8 mouse cellular contexts compared by ENCODE assay signal in genomic region chr6:70911668-70912395, GRCm38 (mm10). TPM values are rescaled to one million over a fixed set of nuclear protein-coding genes. Genes with fewer than 3 reads are reported as not detected.
A peak's percentile ranks its signal among the peaks of the same experiment; 100 is the strongest.
DNase-seq lines count a peak whose midpoint lies in the region; ATAC-seq lines count a peak whose summit lies in the region.

No protein-coding gene starts in this region.

- H3K4me2 ChIP-seq in neural tube, embryonic 12.5 days (replicated peaks): peak overlapping the region; percentile 34
- H3K4me2 ChIP-seq in embryonic facial prominence, embryonic 13.5 days: peak overlapping the region; percentile 53
- peak overlapping the region; percentile 48 for H3K4me2 ChIP-seq in liver, embryonic 13.5 days
- H3K4me2 ChIP-seq in stomach, embryonic 14.5 days (replicated peaks; ENCODE audit: low read depth, low read length): peak overlapping the region; percentile 29

- no peak overlapping the region for H3K4me3 ChIP-seq in neural tube, embryonic 12.5 days
- H3K4me3 ChIP-seq in embryonic facial prominence, embryonic 13.5 days: peak overlapping the region; percentile 24
- no peak overlapping the region; the same call in 1 of the 2 replicates for H3K4me3 ChIP-seq in liver, embryonic 13.5 days (replicated peaks)
- 0 out of 2 replicates have a peak overlapping the region, but pooled peaks have one; percentile 1 for H3K4me3 ChIP-seq in stomach, embryonic 14.5 days (ENCODE audit: low read depth, low read length)

- 16% methylated on average over 20 of the region's 20 CpGs for WGBS in neural tube, embryonic 12.5 days
- WGBS in embryonic facial prominence, embryonic 13.5 days: 6% methylated on average over 20 of the region's 20 CpGs
- WGBS in liver, embryonic 13.5 days (ENCODE audit: insufficient replicate concordance): 16% methylated on average over 20 of the region's 20 CpGs
- 11% methylated on average over 20 of the region's 20 CpGs for WGBS in stomach, embryonic 14.5 days

- H3K4me1 ChIP-seq in neural tube, embryonic 12.5 days: no peaks in the 10 kb centered on the region
- H3K4me1 ChIP-seq in embryonic facial prominence, embryonic 13.5 days: peaks cover 17% of the 10 kb centered on the region
- H3K4me1 ChIP-seq in liver, embryonic 13.5 days (replicated peaks): no peaks in the 10 kb centered on the region
- no peaks in the 10 kb centered on the region for H3K4me1 ChIP-seq in stomach, embryonic 14.5 days (ENCODE audit: control insufficient read depth, insufficient read depth, low read length)

- H3K27ac ChIP-seq in neural tube, embryonic 12.5 days: no peak overlapping the region
- H3K27ac ChIP-seq in embryonic facial prominence, embryonic 13.5 days: no peak overlapping the region
- no peak overlapping the region for H3K27ac ChIP-seq in liver, embryonic 13.5 days
- H3K27ac ChIP-seq in stomach, embryonic 14.5 days (ENCODE audit: low read length): no peak overlapping the region

- no peaks in the 10 kb centered on the region for H3K9me3 ChIP-seq in neural tube, embryonic 12.5 days
- no peaks in the 10 kb centered on the region for H3K9me3 ChIP-seq in embryonic facial prominence, embryonic 13.5 days
- H3K9me3 ChIP-seq in liver, embryonic 13.5 days (replicated peaks): no peaks in the 10 kb centered on the region
- no peaks in the 10 kb centered on the region for H3K9me3 ChIP-seq in stomach, embryonic 14.5 days (ENCODE audit: control insufficient read depth, low read depth, low read length)

- no peak; the same call in 1 of the 2 replicates for ATAC-seq in neural tube, embryonic 12.5 days (ENCODE audit: low FRiP score, low read depth)
- no peak for ATAC-seq in embryonic facial prominence, embryonic 13.5 days (ENCODE audit: insufficient number of reproducible peaks, insufficient read depth, low FRiP score, low TSS enrichment, low read depth)
- ATAC-seq in liver, embryonic 13.5 days (ENCODE audit: low read depth): 0 out of 2 replicates have a peak, but pooled peaks have one; percentile 18
- no peak; the same call in 1 of the 2 replicates for ATAC-seq in stomach, embryonic 14.5 days (ENCODE audit: insufficient number of reproducible peaks, insufficient read depth, low FRiP score, low read depth)

- no peak overlapping the region for H3K9ac ChIP-seq in neural tube, embryonic 12.5 days
- no peak overlapping the region for H3K9ac ChIP-seq in embryonic facial prominence, embryonic 13.5 days
- H3K9ac ChIP-seq in liver, embryonic 13.5 days: no peak overlapping the region
- no peak overlapping the region for H3K9ac ChIP-seq in stomach, embryonic 14.5 days (replicated peaks; ENCODE audit: low read depth, low read length)

- peaks cover under 1% of the 10 kb centered on the region; the same call in 1 of the 2 replicates for H3K36me3 ChIP-seq in neural tube, embryonic 12.5 days
- peaks cover under 1% of the 10 kb centered on the region; the same call in 1 of the 2 replicates for H3K36me3 ChIP-seq in embryonic facial prominence, embryonic 13.5 days
- no peaks in the 10 kb centered on the region for H3K36me3 ChIP-seq in liver, embryonic 13.5 days
- no peaks in the 10 kb centered on the region for H3K36me3 ChIP-seq in stomach, embryonic 14.5 days (ENCODE audit: control insufficient read depth, insufficient read depth, low read length)

- no peak for DNase-seq in neural tube, embryonic 10.5 days (ENCODE audit: extremely low spot score, low spot score)
- peak; percentile 17 for DNase-seq in kidney, postnatal 10 days
- no peak for DNase-seq in liver, embryonic 13.5 days
- no peak for DNase-seq in ovary, postnatal 14 days (ENCODE audit: low spot score)
- DNase-seq in lung, adult 18-20 months: no peak

- 0 out of 2 replicates have a peak, but pooled peaks cover 5% of the 10 kb centered on the region for H3K27me3 ChIP-seq in neural tube, embryonic 12.5 days (replicated peaks)
- peaks cover 3% of the 10 kb centered on the region; the same call in 1 of the 2 replicates for H3K27me3 ChIP-seq in embryonic facial prominence, embryonic 13.5 days
- peaks cover 47% of the 10 kb centered on the region for H3K27me3 ChIP-seq in liver, embryonic 13.5 days
- no peaks in the 10 kb centered on the region for H3K27me3 ChIP-seq in stomach, embryonic 14.5 days (ENCODE audit: control insufficient read depth, insufficient read depth, low read length)

RNA-seq across cellular contexts. Expression of gene Tex37, which starts 6.9 kb away (rescaled TPM):
- polyA plus RNA-seq in neural tube, embryonic 12.5 days (2016; fragmentation: Nextera tagmentation; extraction: Ambion mirVana): not detected in 2 replicates
- not detected in 2 replicates for polyA plus RNA-seq in embryonic facial prominence, embryonic 13.5 days (2015; fragmentation: Nextera tagmentation; extraction: Ambion mirVana)
- polyA plus RNA-seq in liver, embryonic 13.5 days (2015; fragmentation: Nextera tagmentation; extraction: Ambion mirVana): not detected in 2 replicates
- not detected in 2 replicates for polyA plus RNA-seq in stomach, embryonic 14.5 days (2014; fragmentation: Nextera tagmentation; extraction: Ambion mirVana)

RNA-seq across cellular contexts. Expression of gene Foxi3, which starts 44.5 kb away (rescaled TPM):
- polyA plus RNA-seq in neural tube, embryonic 12.5 days (2016; fragmentation: Nextera tagmentation; extraction: Ambion mirVana): not detected in 2 replicates
- 1.4 and 1.7 TPM in 2 replicates for polyA plus RNA-seq in embryonic facial prominence, embryonic 13.5 days (2015; fragmentation: Nextera tagmentation; extraction: Ambion mirVana)
- polyA plus RNA-seq in liver, embryonic 13.5 days (2015; fragmentation: Nextera tagmentation; extraction: Ambion mirVana): not detected in 2 replicates
- not detected in 2 replicates for polyA plus RNA-seq in stomach, embryonic 14.5 days (2014; fragmentation: Nextera tagmentation; extraction: Ambion mirVana)

Comparison
In these comparisons a context has a peak if more than half of its experiments do, and no peak if none do; other contexts are left out.
1. H3K4me3 ChIP-seq: peak in embryonic facial prominence, embryonic 13.5 days (single experiment) and stomach, embryonic 14.5 days (single experiment); none in neural tube, embryonic 12.5 days (single experiment) and liver, embryonic 13.5 days (single experiment).
2. Peak in every context shown above with its lines, with median percentiles within 50 percentile points of each other: H3K4me2 ChIP-seq.